9 mouse cellular contexts compared by ENCODE assay signal in the genomic region with DNA sequence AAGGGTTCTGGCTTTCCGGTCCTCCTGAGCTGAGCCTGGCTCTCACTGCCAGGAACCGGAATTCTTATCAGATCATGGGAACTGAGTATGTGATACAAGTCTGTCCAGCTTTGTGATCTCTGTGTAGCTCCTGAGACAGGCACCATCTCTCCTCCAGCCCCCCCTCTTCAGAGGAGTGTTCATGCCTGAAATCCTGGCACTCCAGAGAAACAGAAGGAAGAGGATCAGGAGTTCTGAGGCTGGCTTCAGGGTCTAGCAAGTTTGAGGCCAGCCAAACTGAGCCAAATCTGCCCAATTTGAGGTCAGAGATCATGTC.
DNase-seq lines count a peak whose midpoint lies in the region; ATAC-seq and TF ChIP-seq lines count a peak whose summit lies in the region.
"Had no signal": no experiment of that assay in that cellular context is flagged by ENCODE, and none has a peak within 500 bp of the region (broad histone marks: within the 10 kb centered on the region; RNA-seq: fewer than 3 reads in every experiment).

No protein-coding gene starts in this region.

- 0 out of 2 replicates have a peak overlapping the region, but pooled peaks have one; percentile 6 for H3K4me2 ChIP-seq in kidney, postnatal 0 days (ENCODE audit: low read length)
- no peak overlapping the region; the same call in 1 of the 2 replicates for H3K4me2 ChIP-seq in forebrain, embryonic 14.5 days (ENCODE audit: low read length)
- H3K4me2 ChIP-seq in midbrain, embryonic 14.5 days (ENCODE audit: low read length): no peak overlapping the region
- H3K4me2 ChIP-seq: liver, embryonic 13.5 days had no signal

- TF ChIP-seq CTCF in kidney, postnatal 0 days (IDR thresholded peaks at IDR 0.05; ENCODE audit: low read depth): no peak
- no peak for TF ChIP-seq CTCF in thymus, adult 2 months (IDR thresholded peaks at IDR 0.05; ENCODE audit: borderline replicate concordance, control insufficient read depth, extremely low read depth, insufficient read depth, low read length, poor library complexity)

- no peaks in the 10 kb centered on the region for H3K36me3 ChIP-seq in kidney, postnatal 0 days (ENCODE audit: insufficient read depth, low read length)
- H3K36me3 ChIP-seq in forebrain, embryonic 14.5 days (ENCODE audit: control insufficient read depth, insufficient read depth, low read length): no peaks in the 10 kb centered on the region
- no peaks in the 10 kb centered on the region for H3K36me3 ChIP-seq in midbrain, embryonic 14.5 days (ENCODE audit: control insufficient read depth, insufficient read depth, low read length)
- no peaks in the 10 kb centered on the region for H3K36me3 ChIP-seq in thymus, adult 2 months (ENCODE audit: control insufficient read depth, insufficient read depth, low read length)
- H3K36me3 ChIP-seq: liver, embryonic 13.5 days had no signal

- whole genome bisulfite sequencing in kidney, postnatal 0 days: 34% methylated on average over 2 of the region's 2 CpGs
- 41% methylated on average over 2 of the region's 2 CpGs for WGBS in forebrain, embryonic 14.5 days
- 63% methylated on average over 2 of the region's 2 CpGs for WGBS in midbrain, embryonic 14.5 days
- 31% methylated on average over 2 of the region's 2 CpGs for WGBS in thymus, adult 2 months

- H3K9me3 ChIP-seq in kidney, postnatal 0 days (replicated peaks; ENCODE audit: low read length): no peaks in the 10 kb centered on the region
- H3K9me3 ChIP-seq in forebrain, embryonic 14.5 days (replicated peaks; ENCODE audit: control insufficient read depth, low read length): no peaks in the 10 kb centered on the region
- no peaks in the 10 kb centered on the region for H3K9me3 ChIP-seq in midbrain, embryonic 14.5 days (ENCODE audit: control insufficient read depth, low read length)
- H3K9me3 ChIP-seq: liver, embryonic 13.5 days had no signal

- H3K4me3 ChIP-seq in kidney, postnatal 0 days (replicated peaks; ENCODE audit: low read depth, low read length): no peak overlapping the region
- no peak overlapping the region for H3K4me3 ChIP-seq in forebrain, embryonic 14.5 days (ENCODE audit: low read depth, low read length)
- H3K4me3 ChIP-seq in midbrain, embryonic 14.5 days (replicated peaks; ENCODE audit: low read depth, low read length): no peak overlapping the region
- H3K4me3 ChIP-seq in thymus, adult 2 months (ENCODE audit: control insufficient read depth, insufficient read depth, low read length): no peak overlapping the region
- H3K4me3 ChIP-seq: liver, embryonic 13.5 days had no signal

- no peak for DNase-seq in cerebellum, postnatal 36 days
- DNase-seq in kidney, postnatal 0 days (ENCODE audit: low spot score): no peak
- no peak for DNase-seq in kidney, adult 9 months
- peak; percentile 43 for DNase-seq in forebrain, embryonic 14.5 days (ENCODE audit: low spot score)
- no peak for DNase-seq in midbrain, embryonic 14.5 days
- no peak for DNase-seq in thymus, adult 2 months
- DNase-seq: liver, embryonic 13.5 days had no signal

- no peak for TF ChIP-seq POLR2A in thymus, adult 2 months (IDR thresholded peaks at IDR 0.05; ENCODE audit: control insufficient read depth, extremely low read depth, insufficient read depth, low read length, poor library complexity)

- peak; percentile 71 for ATAC-seq in cerebellum, adult (ENCODE audit: insufficient number of reproducible peaks, low FRiP score, low TSS enrichment)
- ATAC-seq in kidney, postnatal 0 days (replicated peaks; ENCODE audit: low FRiP score, low read depth): no peak
- ATAC-seq in forebrain, embryonic 14.5 days: no peak; the same call in 1 of the 2 replicates
- ATAC-seq in midbrain, embryonic 14.5 days (ENCODE audit: low FRiP score, low TSS enrichment): no peak
- ATAC-seq in activated CD4-positive, CD25-positive, alpha-beta regulatory T cell, adult 4 months: no peak

- H3K27me3 ChIP-seq in kidney, postnatal 0 days (ENCODE audit: insufficient read depth, low read length): no peaks in the 10 kb centered on the region
- 0 out of 2 replicates have a peak, but pooled peaks cover 2% of the 10 kb centered on the region for H3K27me3 ChIP-seq in forebrain, embryonic 14.5 days (replicated peaks; ENCODE audit: control insufficient read depth, insufficient read depth, low read length)
- H3K27me3 ChIP-seq in midbrain, embryonic 14.5 days (ENCODE audit: control insufficient read depth, insufficient read depth, low read length): no peaks in the 10 kb centered on the region
- H3K27me3 ChIP-seq in thymus, adult 2 months (ENCODE audit: control insufficient read depth, insufficient read depth, low read length): no peaks in the 10 kb centered on the region
- H3K27me3 ChIP-seq: liver, embryonic 13.5 days had no signal

- peak overlapping the region; percentile 82 for H3K27ac ChIP-seq in kidney, postnatal 0 days
- H3K27ac ChIP-seq in forebrain, embryonic 14.5 days (ENCODE audit: low read depth, low read length): peak overlapping the region; percentile 67; the same call in 1 of the 2 replicates
- H3K27ac ChIP-seq in midbrain, embryonic 14.5 days (replicated peaks; ENCODE audit: low read depth, low read length): peak overlapping the region; percentile 16; the same call in 1 of the 2 replicates
- no peak overlapping the region for H3K27ac ChIP-seq in thymus, adult 2 months (ENCODE audit: control insufficient read depth, insufficient read depth, low read length)
- H3K27ac ChIP-seq: liver, embryonic 13.5 days had no signal

- 0 out of 2 replicates have a peak, but pooled peaks cover 2% of the 10 kb centered on the region for H3K4me1 ChIP-seq in kidney, postnatal 0 days (replicated peaks; ENCODE audit: insufficient read depth, low read length)
- H3K4me1 ChIP-seq in forebrain, embryonic 14.5 days (ENCODE audit: control insufficient read depth, insufficient read depth, low read length): peaks cover 11% of the 10 kb centered on the region
- peaks cover 2% of the 10 kb centered on the region; the same call in 1 of the 2 replicates for H3K4me1 ChIP-seq in midbrain, embryonic 14.5 days (ENCODE audit: control insufficient read depth, insufficient read depth, low read length)
- 0 out of 2 replicates have a peak, but pooled peaks cover 4% of the 10 kb centered on the region for H3K4me1 ChIP-seq in thymus, adult 2 months (replicated peaks; ENCODE audit: control insufficient read depth, insufficient read depth, low read length)
- H3K4me1 ChIP-seq: liver, embryonic 13.5 days had no signal

- no peak overlapping the region for H3K9ac ChIP-seq in kidney, postnatal 0 days (ENCODE audit: low read depth, low read length)
- H3K9ac ChIP-seq in forebrain, embryonic 14.5 days (ENCODE audit: low read length): no peak overlapping the region
- no peak overlapping the region for H3K9ac ChIP-seq in midbrain, embryonic 14.5 days (replicated peaks; ENCODE audit: low read length)
- H3K9ac ChIP-seq: liver, embryonic 13.5 days had no signal
